Mouse (Mus musculus) E14TG2a.4 (cell line): ENCODE measurements around the gene Tmem82.

Source experiments
- CTCF ChIP-seq: conservative IDR thresholded peaks from 2 replicates; pipeline ENCODE4 v1.5.1; 2014; ENCODE audit warnings: low read length
- NANOG ChIP-seq: IDR thresholded peaks from 2 replicates; pipeline ENCODE4 v1.6.1; 2014; ENCODE audit warnings: borderline replicate concordance, low read length, mixed read lengths

DNA sequence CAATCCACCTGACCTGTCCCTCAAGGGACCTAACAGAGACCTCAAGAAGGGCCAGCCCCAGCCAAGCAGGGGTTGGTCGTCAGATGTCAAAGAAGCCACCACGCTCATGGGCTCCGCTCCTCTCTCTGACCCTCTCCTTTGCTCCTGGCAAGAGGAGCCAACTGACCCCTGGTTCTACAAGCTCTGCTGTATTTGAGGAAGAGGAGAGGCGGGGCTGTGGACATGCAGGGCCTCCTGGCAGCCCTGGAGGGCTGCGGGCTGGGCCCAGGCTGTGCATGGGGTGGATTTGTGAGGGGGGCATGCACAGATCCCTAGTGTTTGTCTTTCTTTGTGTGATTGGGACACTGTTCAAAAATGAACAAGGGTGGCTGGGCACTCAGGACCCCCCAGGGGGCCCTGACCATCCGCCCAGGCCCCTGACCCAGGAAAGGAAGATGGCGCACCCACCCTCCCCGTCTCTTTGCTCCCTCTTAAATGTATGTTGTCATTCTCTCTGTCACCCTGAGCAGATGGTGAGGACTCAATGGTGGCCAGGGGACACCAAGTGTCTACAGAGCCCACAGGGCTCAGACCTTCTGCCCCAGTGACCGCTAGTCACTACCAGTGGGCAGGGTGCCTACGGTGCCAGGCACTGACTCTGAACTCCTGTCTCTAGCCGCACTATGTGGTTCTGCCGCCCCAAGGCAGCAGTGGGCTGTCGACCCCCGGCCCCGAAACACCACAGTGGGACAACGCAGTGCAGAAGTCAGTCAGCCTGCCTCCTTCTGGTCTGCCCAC lies 7.5 kb upstream of the Tmem82 start:
- TF ChIP-seq CTCF, result no peak
- no peak for TF ChIP-seq NANOG
